Mouse (Mus musculus) midbrain, embryonic 10.5 days (tissue): ENCODE measurements around the gene Ckap2l. TPM values are rescaled to one million over a fixed set of nuclear protein-coding genes. Genes with fewer than 3 reads are reported as not detected.
A peak's percentile ranks its signal among the peaks of the same experiment; 100 is the strongest.

Experiments used
- DNase-seq: peaks from one replicate; pipeline ENCODE4 v3.0.0-alpha.2; 2017; ENCODE audit warnings: low spot score
- H3K27ac ChIP-seq: fragments of 300-500 bp; sonication (generic); replicated peaks from 2 replicates; pipeline ENCODE4 v1.5.1; 2016; ENCODE audit warnings: mild to moderate bottlenecking
- H3K27me3 ChIP-seq: fragments of 300-500 bp; sonication (generic); 2 replicates; pipeline ENCODE4 v1.6.1; 2016; ENCODE audit warnings: low read depth, mild to moderate bottlenecking; ENCODE audit not compliant: poor library complexity, severe bottlenecking
- H3K36me3 ChIP-seq: fragments of 300-500 bp; sonication (generic); 2 replicates; pipeline ENCODE4 v1.6.1; 2016; ENCODE audit warnings: mild to moderate bottlenecking, moderate library complexity
- H3K4me1 ChIP-seq: fragments of 300-500 bp; sonication (generic); 2 replicates; pipeline ENCODE4 v1.6.1; 2016
- H3K4me3 ChIP-seq: fragments of 300-500 bp; sonication (generic); 2 replicates; pipeline ENCODE4 v1.5.1; 2016; ENCODE audit warnings: mild to moderate bottlenecking, moderate library complexity
- H3K9me3 ChIP-seq: fragments of 300-500 bp; sonication (generic); replicated peaks from 2 replicates; pipeline ENCODE4 v1.6.1; 2016; ENCODE audit warnings: mild to moderate bottlenecking
- WGBS: fragments of 180-500 bp; shearing (Covaris S2); methylation state at CpG from one replicate; pipeline ENCODE4 v1.1.7; 2016; 5-methylcytosine and 5-hydroxymethylcytosine counted together
- polyA plus RNA-seq: library from polyadenylated mRNA; unstranded; fragments of >200 nt; fragmentation: Nextera tagmentation; extraction: Ambion mirVana; gene quantifications from 2 replicates; pipeline ENCODE4 v1.2.1, GENCODE M21; 2016

Gene Ckap2l
- 64.6 and 69.7 TPM in 2 replicates for polyA plus RNA-seq

- DNase-seq, result peak; percentile 97
- Histone ChIP-seq H3K27ac (peak within 1 kb of the TSS; percentile 95), H3K9me3 (no peaks in the 10 kb centered on the region), H3K4me3 (peak within 1 kb of the TSS; percentile 85), H3K36me3 (peaks cover 19% of the 10 kb centered on the region), H3K27me3 (no peaks in the 10 kb centered on the region), H3K4me1 (peaks cover 21% of the 10 kb centered on the region)
- WGBS, result under 1% methylated on average over 50 of the region's 50 CpGs
These were observed at the start of gene Ckap2l for GRCm38 (mm10) chr2:129296671-129297588. Ckap2l (minus strand) TSS chr2:129297212.

GRCm38 (mm10) chr2:129338138-129338621 is 41.2 kb upstream of the Ckap2l start:
- Histone ChIP-seq H3K9me3 (peaks cover 8% of the 10 kb centered on the region), H3K27ac (no peak overlapping the region), H3K4me1 (no peaks in the 10 kb centered on the region; the same call in 1 of the 2 replicates), H3K36me3 (no peaks in the 10 kb centered on the region), H3K4me3 (no peak overlapping the region), H3K27me3 (no peaks in the 10 kb centered on the region)
- WGBS, result 78% methylated on average over 6 of the region's 6 CpGs
- DNase-seq, result no peak

GRCm38 (mm10) chr2:129333471-129333870 is 36.5 kb upstream of the Ckap2l start:
- H3K9me3 ChIP-seq, result no peaks in the 10 kb centered on the region
- DNase-seq, result no peak
- H3K4me3 ChIP-seq, result no peak overlapping the region
- no peaks in the 10 kb centered on the region for H3K27me3 ChIP-seq
- H3K27ac ChIP-seq, result no peak overlapping the region
- H3K4me1 ChIP-seq, result no peaks in the 10 kb centered on the region; the same call in 1 of the 2 replicates
- 71% methylated on average over 4 of the region's 4 CpGs for WGBS
- H3K36me3 ChIP-seq, result no peaks in the 10 kb centered on the region

GRCm38 (mm10) chr2:129330540-129330939 is 33.5 kb upstream of the Ckap2l start:
- Histone ChIP-seq H3K36me3 (no peaks in the 10 kb centered on the region), H3K4me1 (no peaks in the 10 kb centered on the region; the same call in 1 of the 2 replicates), H3K27me3 (no peaks in the 10 kb centered on the region), H3K9me3 (0 out of 2 replicates have a peak, but pooled peaks cover under 1% of the 10 kb centered on the region), H3K27ac (no peak overlapping the region), H3K4me3 (no peak overlapping the region)
- 90% methylated on average over 13 of the region's 13 CpGs for WGBS
- DNase-seq, result no peak

GRCm38 (mm10) chr2:129330024-129330423 is 33.0 kb upstream of the Ckap2l start:
- Histone ChIP-seq H3K4me1 (no peaks in the 10 kb centered on the region; the same call in 1 of the 2 replicates), H3K27me3 (no peaks in the 10 kb centered on the region), H3K9me3 (0 out of 2 replicates have a peak, but pooled peaks cover 3% of the 10 kb centered on the region), H3K4me3 (no peak overlapping the region), H3K27ac (no peak overlapping the region), H3K36me3 (no peaks in the 10 kb centered on the region)
- 67% methylated on average over 7 of the region's 7 CpGs for WGBS
- DNase-seq, result no peak

- H3K36me3 ChIP-seq, result no peaks in the 10 kb centered on the region
- H3K4me1 ChIP-seq, result no peaks in the 10 kb centered on the region; the same call in 1 of the 2 replicates
- no peak for DNase-seq
- no peak overlapping the region for H3K4me3 ChIP-seq
- H3K27me3 ChIP-seq, result no peaks in the 10 kb centered on the region
- no peak overlapping the region for H3K27ac ChIP-seq
- 0 out of 2 replicates have a peak, but pooled peaks cover 3% of the 10 kb centered on the region for H3K9me3 ChIP-seq
- 94% methylated on average over 4 of the region's 4 CpGs for WGBS
These were observed 31.2 kb upstream of the Ckap2l start for GRCm38 (mm10) chr2:129328238-129328637.

GRCm38 (mm10) chr2:129324216-129324615 is 27.2 kb upstream of the Ckap2l start:
- Histone ChIP-seq H3K4me1 (no peaks in the 10 kb centered on the region), H3K27me3 (no peaks in the 10 kb centered on the region), H3K4me3 (no peak overlapping the region), H3K27ac (no peak overlapping the region), H3K36me3 (no peaks in the 10 kb centered on the region), H3K9me3 (0 out of 2 replicates have a peak, but pooled peaks cover 3% of the 10 kb centered on the region)
- DNase-seq, result no peak
- 85% methylated on average over 3 of the region's 3 CpGs for WGBS

GRCm38 (mm10) chr2:129322117-129322635 is 25.2 kb upstream of the Ckap2l start:
- Histone ChIP-seq H3K9me3 (0 out of 2 replicates have a peak, but pooled peaks cover 3% of the 10 kb centered on the region), H3K27ac (no peak overlapping the region), H3K36me3 (no peaks in the 10 kb centered on the region), H3K4me3 (no peak overlapping the region), H3K27me3 (no peaks in the 10 kb centered on the region), H3K4me1 (no peaks in the 10 kb centered on the region)
- WGBS, result 77% methylated on average over 1 of the region's 1 CpGs
- DNase-seq, result no peak

- Histone ChIP-seq H3K36me3 (no peaks in the 10 kb centered on the region), H3K27ac (no peak overlapping the region), H3K27me3 (no peaks in the 10 kb centered on the region), H3K4me3 (no peak overlapping the region), H3K4me1 (no peaks in the 10 kb centered on the region), H3K9me3 (no peaks in the 10 kb centered on the region)
- no peak for DNase-seq
- 84% methylated on average over 8 of the region's 8 CpGs for WGBS
These were observed 23.1 kb upstream of the Ckap2l start for GRCm38 (mm10) chr2:129320033-129320605.

GRCm38 (mm10) chr2:129315831-129316230 is 18.8 kb upstream of the Ckap2l start:
- peaks cover 7% of the 10 kb centered on the region; the same call in 1 of the 2 replicates for H3K4me1 ChIP-seq
- DNase-seq, result no peak
- no peaks in the 10 kb centered on the region for H3K9me3 ChIP-seq
- H3K4me3 ChIP-seq, result no peak overlapping the region
- H3K27me3 ChIP-seq, result no peaks in the 10 kb centered on the region; the same call in 1 of the 2 replicates
- no peaks in the 10 kb centered on the region for H3K36me3 ChIP-seq
- WGBS, result 85% methylated on average over 4 of the region's 4 CpGs
- no peak overlapping the region for H3K27ac ChIP-seq

- H3K27ac ChIP-seq, result no peak overlapping the region
- no peak overlapping the region for H3K4me3 ChIP-seq
- no peak for DNase-seq
- H3K36me3 ChIP-seq, result no peaks in the 10 kb centered on the region
- H3K4me1 ChIP-seq, result peaks cover 7% of the 10 kb centered on the region; the same call in 1 of the 2 replicates
- H3K27me3 ChIP-seq, result no peaks in the 10 kb centered on the region; the same call in 1 of the 2 replicates
- WGBS, result 79% methylated on average over 6 of the region's 6 CpGs
- H3K9me3 ChIP-seq, result no peaks in the 10 kb centered on the region
These were observed 17.9 kb upstream of the Ckap2l start for GRCm38 (mm10) chr2:129314880-129315279.

GRCm38 (mm10) chr2:129313934-129314333 is 16.9 kb upstream of the Ckap2l start:
- 85% methylated on average over 1 of the region's 1 CpGs for WGBS
- H3K36me3 ChIP-seq, result no peaks in the 10 kb centered on the region
- no peaks in the 10 kb centered on the region; the same call in 1 of the 2 replicates for H3K27me3 ChIP-seq
- no peak overlapping the region for H3K4me3 ChIP-seq
- DNase-seq, result no peak
- H3K9me3 ChIP-seq, result no peaks in the 10 kb centered on the region
- no peak overlapping the region for H3K27ac ChIP-seq
- H3K4me1 ChIP-seq, result peaks cover 7% of the 10 kb centered on the region; the same call in 1 of the 2 replicates
